Mouse (Mus musculus) brown adipose tissue, adult 24 weeks (tissue): ENCODE measurements at regions not wholly inside any gene's neighbourhood (a gene's known extent, or its start where the extent isn't known, plus 50 kb on each side); places are given as distances from the start of the nearest gene placed in this dataset.

Experiments
- H3K27ac ChIP-seq: fragments of 200-500 bp; replicated peaks from 2 replicates; pipeline ENCODE4 v1.5.1; 2012; ENCODE audit warnings: low read depth, mild to moderate bottlenecking, low read length
- H3K4me1 ChIP-seq: fragments of 200-500 bp; 2 replicates; pipeline ENCODE4 v1.6.1; 2012; ENCODE audit warnings: low read length, mixed read lengths; ENCODE audit not compliant: control insufficient read depth, insufficient read depth, insufficient read length
- H3K4me3 ChIP-seq: fragments of 200-500 bp; 2 replicates; pipeline ENCODE4 v1.5.1; 2012; ENCODE audit warnings: low read depth, mild to moderate bottlenecking, low read length, moderate library complexity; ENCODE audit not compliant: insufficient read depth

DNA sequence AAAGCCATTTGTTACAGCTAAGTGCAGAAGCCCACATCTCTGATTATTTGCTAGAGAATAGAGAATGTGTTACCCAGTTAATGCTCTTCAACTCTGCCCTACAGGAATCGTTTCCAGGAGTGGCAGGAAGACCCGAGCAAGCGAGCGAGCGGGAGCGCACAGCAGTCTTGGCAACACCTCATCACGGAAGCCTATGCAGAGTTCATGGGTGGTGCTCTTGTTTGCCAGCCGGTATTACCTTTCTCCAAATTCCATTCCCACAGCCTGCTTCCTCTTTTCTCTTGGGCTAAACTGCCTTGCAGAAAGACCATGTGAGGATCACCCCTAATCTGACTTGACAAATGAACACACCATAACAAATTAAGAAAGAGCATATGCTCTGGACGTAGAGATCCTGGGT lies 82.1 kb upstream of the Ssbp2 start:
- peak overlapping the region; percentile 18; the same call in 1 of the 2 replicates for H3K27ac ChIP-seq
- no peak overlapping the region for H3K4me3 ChIP-seq
- H3K4me1 ChIP-seq: peaks cover 9% of the 10 kb centered on the region

DNA sequence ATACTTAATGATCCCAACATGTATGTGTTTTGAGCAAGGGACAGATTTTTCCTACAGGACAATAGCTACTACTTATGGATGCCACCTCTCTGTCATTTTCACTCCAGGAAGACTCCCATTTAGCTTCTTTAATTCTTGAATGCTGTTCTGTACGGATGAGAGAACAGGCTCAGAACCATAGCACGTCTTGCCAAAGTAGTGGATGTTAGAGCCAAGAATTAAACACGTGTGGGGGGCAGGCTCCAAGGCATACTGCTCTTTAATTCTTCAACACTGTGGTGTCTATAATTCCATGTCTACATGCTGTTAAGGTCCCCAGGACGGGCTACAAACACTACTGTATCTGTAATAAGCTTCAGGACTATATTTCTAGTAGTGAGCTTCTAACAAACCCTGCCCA lies 74.7 kb upstream of the Ssbp2 start:
- no peak overlapping the region for H3K4me3 ChIP-seq
- H3K27ac ChIP-seq: no peak overlapping the region
- no peaks in the 10 kb centered on the region for H3K4me1 ChIP-seq

DNA sequence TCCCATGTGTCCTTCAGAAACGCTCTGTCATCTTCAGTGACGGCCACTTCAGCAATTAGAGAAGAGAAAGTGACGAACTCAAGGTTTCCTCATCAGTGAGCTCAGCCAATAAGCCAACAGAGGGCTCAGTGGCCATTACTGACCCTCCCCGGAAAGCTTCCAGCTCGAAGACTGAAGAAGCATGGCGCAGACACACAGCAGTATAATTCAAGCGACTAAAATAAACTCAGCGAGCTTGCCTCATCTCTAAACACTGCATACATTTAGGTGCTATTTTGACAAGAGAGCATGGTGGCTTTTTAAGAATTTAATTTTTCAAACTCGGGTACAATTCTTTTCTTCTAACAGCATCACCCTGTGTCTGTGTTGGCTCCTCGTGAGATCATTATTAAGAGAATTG lies 72.2 kb upstream of the Ssbp2 start:
- Histone ChIP-seq H3K4me1 (no peaks in the 10 kb centered on the region), H3K27ac (no peak overlapping the region), H3K4me3 (no peak overlapping the region)

DNA sequence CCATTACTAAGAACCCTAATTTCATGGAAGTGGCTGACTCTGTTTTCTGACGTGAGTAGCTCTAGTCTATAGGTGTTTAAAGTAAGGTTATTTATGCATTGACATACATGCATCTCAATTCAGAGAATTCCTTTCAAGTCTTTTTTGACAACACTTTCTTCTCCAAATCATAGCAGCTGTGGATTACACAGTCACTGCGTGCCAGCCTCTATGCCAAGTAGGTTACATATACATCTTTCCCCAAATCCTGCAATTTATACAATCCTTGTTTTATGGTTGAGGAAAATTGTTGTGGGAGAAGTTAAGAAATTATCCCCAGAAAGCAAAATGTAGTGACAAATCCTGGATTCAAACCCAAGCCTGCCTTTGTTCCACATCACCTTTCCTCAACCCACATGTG lies 56.5 kb upstream of the Ssbp2 start:
- Histone ChIP-seq H3K27ac (no peak overlapping the region), H3K4me1 (no peaks in the 10 kb centered on the region; the same call in 1 of the 2 replicates), H3K4me3 (no peak overlapping the region)

DNA sequence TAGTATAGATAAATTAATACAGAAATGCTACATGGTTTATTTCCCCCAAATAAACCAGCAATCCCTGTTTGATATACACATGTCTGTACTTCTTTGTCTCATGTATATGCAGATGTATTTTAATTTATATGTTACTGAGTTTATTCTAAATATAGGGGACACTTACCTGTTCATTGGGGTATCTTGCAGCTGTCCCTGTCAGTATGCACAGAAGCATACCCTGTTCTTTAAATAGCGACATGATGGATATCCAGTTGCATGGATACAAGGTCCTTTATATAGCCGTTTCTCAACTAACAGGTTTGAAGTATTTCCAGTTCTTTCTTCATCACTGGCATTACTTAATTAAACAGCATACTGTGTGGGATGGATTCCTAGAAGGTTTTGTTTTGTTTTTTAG lies 55.1 kb upstream of the Ssbp2 start:
- Histone ChIP-seq H3K4me3 (no peak overlapping the region), H3K4me1 (no peaks in the 10 kb centered on the region; the same call in 1 of the 2 replicates), H3K27ac (no peak overlapping the region)

- H3K27ac ChIP-seq: no peak overlapping the region
- no peaks in the 10 kb centered on the region; the same call in 1 of the 2 replicates for H3K4me1 ChIP-seq
- no peak overlapping the region for H3K4me3 ChIP-seq
Measured at GRCm38 (mm10) chr13:91410116-91410515, 50.0 kb upstream of the Ssbp2 start.
